Mouse (Mus musculus) G1E (cell line): ENCODE results near the gene Ell2.

ENCODE experiments used
- CTCF ChIP-seq: IDR thresholded peaks from 2 replicates; pipeline ENCODE4 v1.5.1; 2012; ENCODE audit warnings: low read depth, low read length, inconsistent platforms, mixed read lengths
- GATA1 ChIP-seq: IDR thresholded peaks from 2 replicates; pipeline ENCODE4 v1.6.1; 2012; ENCODE audit warnings: borderline replicate concordance, low read length, inconsistent platforms, mixed read lengths
- POLR2AphosphoS5 ChIP-seq: IDR thresholded peaks from 2 replicates; pipeline ENCODE4 v1.6.1; 2012; ENCODE audit warnings: low read depth, low read length, inconsistent platforms; ENCODE audit not compliant: insufficient replicate concordance
- TAL1 ChIP-seq: conservative IDR thresholded peaks from 2 replicates; pipeline ENCODE4 v1.6.1; 2012; ENCODE audit warnings: low read depth, low read length, inconsistent platforms, mixed read lengths

- TF ChIP-seq CTCF, result no peak
- no peak for TF ChIP-seq POLR2AphosphoS5
- no peak for TF ChIP-seq GATA1
- TF ChIP-seq TAL1, result no peak
These were observed 60.4 kb downstream of the Ell2 start for GRCm38 (mm10) chr13:75766967-75767366.
